Mouse (Mus musculus) kidney, postnatal 14 days (tissue): ENCODE results near the gene Mageb16.

ENCODE experiments used
- DNase-seq: peaks from one replicate; pipeline ENCODE4 v3.0.0; 2022; ENCODE audit warnings: mixed read lengths

Mageb16 gene

DNA sequence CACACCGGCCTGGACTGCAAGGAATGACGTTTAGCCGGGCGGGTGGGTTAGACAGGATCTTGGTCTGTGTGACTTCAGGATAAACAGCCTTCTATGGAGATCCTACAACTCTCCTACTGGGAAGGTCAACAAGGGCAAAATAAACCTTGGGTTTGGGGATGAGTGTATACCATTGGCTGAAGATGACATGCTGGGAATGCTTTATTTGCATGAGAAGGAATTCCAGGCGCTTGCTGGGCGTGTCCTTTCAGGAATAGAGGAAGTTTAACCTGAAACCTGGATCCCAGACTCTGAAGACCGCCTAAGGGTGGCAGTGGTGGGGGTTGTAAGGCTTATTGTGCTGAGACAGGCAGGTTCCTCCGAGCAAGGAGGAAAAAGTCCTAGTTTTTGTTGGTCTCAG, at the start of gene Mageb16:
Mageb16 (minus strand) TSS at position 25 of the 400 bp plus-strand sequence.
- no peak for DNase-seq

DNA sequence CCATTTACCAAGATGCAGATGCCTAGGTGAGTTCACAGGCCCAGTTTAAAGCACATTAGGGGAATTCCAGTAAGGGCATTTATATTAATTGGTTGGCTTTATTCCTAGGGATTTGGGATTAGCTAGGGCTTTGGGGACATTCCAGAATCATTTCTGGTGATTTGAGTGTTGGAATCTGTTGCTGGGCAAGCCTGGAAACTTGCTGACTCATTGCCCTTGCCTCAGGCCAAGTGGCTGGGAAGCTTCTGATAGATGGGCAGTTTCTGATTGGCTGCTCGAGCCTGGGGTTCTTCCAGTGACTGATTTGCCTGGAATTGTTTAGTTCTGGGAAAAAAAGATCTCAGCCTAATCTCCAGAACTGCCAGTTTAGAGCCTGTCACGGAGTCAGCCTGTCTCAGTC, 20.1 kb downstream of the Mageb16 start:
- DNase-seq = no peak

DNA sequence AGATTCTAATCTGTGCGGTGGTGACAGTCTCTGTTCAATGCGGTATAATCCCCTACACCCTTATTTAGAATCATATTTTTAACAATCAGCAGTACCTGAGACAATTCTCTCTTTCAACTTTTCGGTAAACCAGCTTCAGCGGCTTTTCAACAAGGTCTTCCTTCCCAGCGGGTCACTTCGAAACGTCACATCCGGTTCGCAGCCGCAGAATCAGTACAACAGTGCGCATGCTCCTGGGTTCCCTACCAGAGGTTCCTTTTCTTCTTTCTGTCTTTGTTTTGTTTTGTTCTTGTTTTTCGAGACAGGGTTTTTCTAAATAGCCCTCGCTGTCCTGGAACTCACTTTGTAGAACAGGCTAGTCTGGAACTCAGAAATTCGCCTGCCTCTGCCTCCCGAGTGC, 35.8 kb downstream of the Mageb16 start:
- DNase-seq = no peak

DNA sequence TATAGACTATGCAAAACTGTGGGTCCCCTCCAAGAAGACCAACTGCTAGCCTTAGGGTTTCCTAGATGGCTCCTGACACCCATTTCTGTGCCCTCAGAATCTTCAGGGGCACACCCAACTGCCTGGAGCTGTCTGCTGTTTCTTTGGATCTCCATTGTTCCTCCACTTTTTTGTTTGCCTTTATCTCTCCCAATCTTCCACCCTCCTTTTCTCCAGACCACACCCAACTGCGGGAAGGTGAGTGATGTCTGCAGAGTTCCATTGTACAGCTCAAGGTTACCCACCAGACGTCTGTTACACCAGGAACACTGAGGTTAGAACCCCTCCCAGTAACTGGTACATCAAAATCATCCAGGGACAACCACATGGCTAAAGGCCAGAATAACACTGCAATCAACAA, 64.8 kb downstream of the Mageb16 start:
- DNase-seq = no peak
